Mouse (Mus musculus) embryonic facial prominence, embryonic 10.5 days (tissue): ENCODE data around the gene Ptprn2. TPM values are rescaled to one million over a fixed set of nuclear protein-coding genes. Genes with fewer than 3 reads are reported as not detected.

Experiments used
- DNase-seq: peaks from one replicate; pipeline ENCODE4 v3.0.0-alpha.2; 2017; ENCODE audit warnings: low spot score
- H3K27ac ChIP-seq: fragments of 300-500 bp; sonication (generic); replicated peaks from 2 replicates; pipeline ENCODE4 v1.5.1; 2016; ENCODE audit warnings: mild to moderate bottlenecking
- H3K27me3 ChIP-seq: fragments of 300-500 bp; sonication (generic); replicated peaks from 2 replicates; pipeline ENCODE4 v1.6.1; 2016; ENCODE audit warnings: low read depth, mild to moderate bottlenecking; ENCODE audit not compliant: poor library complexity, severe bottlenecking
- H3K36me3 ChIP-seq: fragments of 300-500 bp; sonication (generic); replicated peaks from 2 replicates; pipeline ENCODE4 v1.6.1; 2016; ENCODE audit warnings: mild to moderate bottlenecking, moderate library complexity
- H3K4me1 ChIP-seq: fragments of 300-500 bp; sonication (generic); 2 replicates; pipeline ENCODE4 v1.6.1; 2016
- H3K4me3 ChIP-seq: fragments of 300-500 bp; sonication (generic); 2 replicates; pipeline ENCODE4 v1.5.1; 2016; ENCODE audit warnings: mild to moderate bottlenecking, moderate library complexity
- H3K9me3 ChIP-seq: fragments of 300-500 bp; sonication (generic); 2 replicates; pipeline ENCODE4 v1.6.1; 2016; ENCODE audit warnings: mild to moderate bottlenecking
- WGBS: fragments of 180-500 bp; shearing (Covaris S2); methylation state at CpG from one replicate; pipeline ENCODE4 v1.1.7; 2016; 5-methylcytosine and 5-hydroxymethylcytosine counted together
- polyA plus RNA-seq: library from polyadenylated mRNA; unstranded; fragments of >200 nt; fragmentation: Nextera tagmentation; extraction: Ambion mirVana; gene quantifications from 2 replicates; pipeline ENCODE4 v1.2.1, GENCODE M21; 2016

The Ptprn2 gene
- polyA plus RNA-seq, 1 experiment from 2014 or later: 1.4 TPM

DNA sequence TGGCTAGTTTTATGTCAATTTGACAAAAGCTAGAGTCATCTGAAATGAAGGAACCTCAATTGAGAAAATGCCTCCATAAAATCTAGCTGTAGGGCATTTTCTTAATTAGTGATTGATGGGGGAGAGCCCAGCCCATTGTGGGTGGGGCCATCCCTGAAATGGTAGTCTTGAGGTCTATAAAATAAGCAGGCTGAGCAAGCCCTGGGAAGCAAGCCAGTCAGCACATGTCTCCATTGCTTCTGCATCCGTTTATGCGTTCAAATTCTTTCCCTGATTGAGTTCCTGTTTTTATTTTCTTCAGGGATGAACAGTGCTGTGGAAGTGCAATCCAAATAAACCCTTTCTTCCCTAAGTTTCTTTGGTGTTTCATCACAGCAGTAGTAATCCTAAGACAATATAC, 152.0 kb downstream of the Ptprn2 start:
- WGBS: 54% methylated on average over 2 of the region's 2 CpGs
- DNase-seq: no peak
- H3K9me3 ChIP-seq: no peaks in the 10 kb centered on the region

DNA sequence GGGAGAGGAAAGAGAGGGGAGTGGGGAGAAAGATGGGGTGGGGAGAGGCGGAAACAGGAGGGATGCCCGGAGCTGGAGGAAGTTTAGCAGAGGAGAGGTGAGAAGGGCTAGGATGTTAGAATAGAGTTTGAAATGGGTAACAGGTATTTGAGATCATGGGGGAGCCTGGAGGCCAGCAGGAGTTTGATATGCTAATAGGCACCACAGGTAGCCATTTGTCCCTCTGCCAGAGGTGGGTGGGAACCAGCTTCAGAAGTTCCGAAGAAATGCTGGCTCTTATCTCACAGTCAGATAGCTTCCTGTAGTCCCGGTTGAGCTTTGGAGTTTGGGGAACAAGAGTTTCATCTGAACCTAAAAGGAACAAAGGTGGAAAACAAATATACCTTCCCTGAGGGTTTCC, 155.4 kb downstream of the Ptprn2 start:
- 17% methylated on average over 4 of the region's 4 CpGs for WGBS
- no peak overlapping the region for H3K4me3 ChIP-seq
- no peaks in the 10 kb centered on the region for H3K9me3 ChIP-seq
- no peaks in the 10 kb centered on the region for H3K36me3 ChIP-seq
- no peak overlapping the region for H3K27ac ChIP-seq
- H3K27me3 ChIP-seq: peaks cover 10% of the 10 kb centered on the region; the same call in 1 of the 2 replicates
- DNase-seq: no peak
- 0 out of 2 replicates have a peak, but pooled peaks cover 8% of the 10 kb centered on the region for H3K4me1 ChIP-seq

More for the DNA sequence above, 152.0 kb downstream of the Ptprn2 start:
- Histone ChIP-seq H3K36me3 (no peaks in the 10 kb centered on the region), H3K27me3 (peaks cover 10% of the 10 kb centered on the region; the same call in 1 of the 2 replicates), H3K27ac (no peak overlapping the region), H3K4me1 (0 out of 2 replicates have a peak, but pooled peaks cover 8% of the 10 kb centered on the region), H3K4me3 (no peak overlapping the region)

DNA sequence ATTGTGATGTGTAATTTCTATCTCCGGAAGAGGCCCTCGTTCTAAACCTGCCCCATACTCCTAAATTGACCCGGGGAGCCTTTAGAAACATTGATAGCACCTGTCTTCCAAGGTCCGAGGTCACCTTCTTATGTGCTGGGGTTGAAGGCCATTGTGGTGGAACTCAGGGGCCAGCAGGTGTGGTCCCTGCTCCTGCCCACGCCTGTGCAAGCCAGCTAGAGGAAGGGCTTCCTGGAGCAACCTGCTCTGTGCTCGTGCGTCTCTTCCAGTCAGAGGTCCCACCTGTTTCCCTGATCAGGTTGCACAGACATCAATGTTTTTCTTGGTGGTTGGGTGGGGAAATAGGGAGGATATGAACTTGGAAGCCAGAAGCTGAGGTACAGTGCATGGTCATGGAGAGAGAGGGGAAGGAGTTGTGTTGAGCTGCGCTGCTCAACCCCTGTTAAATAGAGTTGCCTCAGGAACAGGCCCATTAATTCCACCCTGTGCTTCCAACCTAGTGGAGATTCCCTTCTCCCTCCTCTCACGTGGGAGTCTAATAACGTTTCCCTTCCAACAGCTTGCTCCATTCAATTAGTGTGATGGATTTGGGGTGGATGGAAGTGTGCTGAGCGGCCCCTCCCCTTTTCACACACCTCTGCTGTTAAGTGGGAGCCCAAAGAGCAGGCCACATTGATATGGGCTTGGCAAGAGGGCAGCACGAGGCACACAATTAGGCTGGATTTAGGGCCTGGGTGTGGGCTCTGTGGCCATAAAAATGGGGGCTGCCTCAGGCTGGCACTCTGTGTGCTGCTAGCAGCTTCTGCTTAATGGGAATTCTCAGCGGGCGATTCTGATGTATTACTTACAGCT, 156.0 kb downstream of the Ptprn2 start:
- no peak for DNase-seq
- no peak overlapping the region for H3K27ac ChIP-seq

DNA sequence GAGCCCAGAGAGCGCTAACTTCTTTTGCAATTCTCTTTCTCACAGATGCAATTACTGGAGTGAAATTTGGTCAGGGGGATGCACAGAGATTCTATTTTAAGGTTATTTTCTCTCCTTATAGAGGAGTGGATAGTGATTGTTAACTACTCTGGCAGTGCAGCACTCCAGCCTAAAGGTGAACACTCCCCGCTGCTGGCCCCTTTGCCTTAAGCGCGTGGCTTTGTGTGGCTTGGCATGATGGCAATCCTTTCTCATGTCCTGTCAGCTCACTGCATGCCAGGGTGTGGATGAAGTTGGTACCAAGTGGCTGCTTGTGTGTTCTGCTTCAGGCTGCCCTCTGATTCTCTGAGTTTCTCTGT, 156.7 kb downstream of the Ptprn2 start:
- Histone ChIP-seq H3K9me3 (no peaks in the 10 kb centered on the region), H3K4me1 (0 out of 2 replicates have a peak, but pooled peaks cover 8% of the 10 kb centered on the region), H3K27me3 (peaks cover 10% of the 10 kb centered on the region; the same call in 1 of the 2 replicates), H3K4me3 (no peak overlapping the region), H3K36me3 (no peaks in the 10 kb centered on the region), H3K27ac (no peak overlapping the region)
- no peak for DNase-seq
- WGBS: 65% methylated on average over 4 of the region's 4 CpGs

More for the DNA sequence above, 156.0 kb downstream of the Ptprn2 start:
- Histone ChIP-seq H3K9me3 (no peaks in the 10 kb centered on the region), H3K4me3 (no peak overlapping the region), H3K36me3 (no peaks in the 10 kb centered on the region), H3K27me3 (peaks cover 10% of the 10 kb centered on the region; the same call in 1 of the 2 replicates), H3K4me1 (0 out of 2 replicates have a peak, but pooled peaks cover 8% of the 10 kb centered on the region)
- WGBS: 38% methylated on average over 14 of the region's 14 CpGs

DNA sequence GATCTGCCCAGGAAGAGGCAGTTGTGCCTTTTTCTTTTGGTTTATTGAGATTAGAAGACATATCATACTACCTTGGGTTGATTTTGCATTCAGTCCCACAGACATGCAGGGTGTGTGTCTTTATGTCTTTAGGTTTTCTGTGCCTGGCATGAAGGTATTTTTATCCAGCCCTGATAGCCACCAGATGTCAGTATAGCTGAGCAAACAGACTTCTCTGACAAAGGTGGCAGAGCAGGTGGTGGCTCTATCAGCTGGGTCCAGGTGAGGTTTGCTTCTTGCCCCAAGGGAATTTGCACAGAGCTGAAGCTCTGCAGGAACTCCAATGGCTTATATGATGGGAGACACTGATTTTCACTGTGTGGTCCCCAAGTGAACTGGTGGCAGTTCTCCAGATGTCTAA, 161.3 kb downstream of the Ptprn2 start:
- Histone ChIP-seq H3K27ac (no peak overlapping the region), H3K27me3 (0 out of 2 replicates have a peak, but pooled peaks cover 2% of the 10 kb centered on the region), H3K4me3 (no peak overlapping the region), H3K4me1 (0 out of 2 replicates have a peak, but pooled peaks cover 6% of the 10 kb centered on the region), H3K36me3 (no peaks in the 10 kb centered on the region), H3K9me3 (no peaks in the 10 kb centered on the region)
- DNase-seq: no peak

DNA sequence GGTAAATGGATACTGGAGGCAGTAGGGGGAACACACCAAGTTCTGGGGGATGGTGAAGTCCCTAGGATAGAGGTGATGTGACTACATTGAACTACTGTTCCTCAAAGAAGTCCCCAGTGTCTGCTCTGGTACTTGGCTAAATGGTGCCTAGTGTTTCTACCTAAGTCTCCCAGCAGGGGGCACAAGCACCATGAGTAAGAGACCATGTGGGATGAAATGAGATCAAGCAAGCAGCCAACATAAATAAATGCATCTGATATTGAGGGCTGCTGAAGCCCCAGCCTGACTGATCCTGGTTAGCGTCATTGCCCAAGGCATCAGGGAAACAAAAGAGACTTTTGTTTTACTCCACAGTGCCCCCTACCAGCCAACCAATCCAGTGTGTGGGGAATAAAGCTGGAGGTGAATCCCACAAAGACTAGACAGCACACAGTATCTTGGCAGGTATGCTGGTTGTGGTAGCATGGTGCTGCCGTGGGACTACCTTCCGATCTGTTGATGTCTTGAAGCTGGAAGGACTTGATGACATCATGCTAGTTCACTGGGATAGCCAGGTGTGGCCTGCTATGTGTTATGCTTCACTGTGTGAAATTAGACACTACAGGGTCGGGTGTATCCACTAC, 163.2 kb downstream of the Ptprn2 start:
- Histone ChIP-seq H3K36me3 (no peaks in the 10 kb centered on the region), H3K27me3 (no peaks in the 10 kb centered on the region), H3K9me3 (no peaks in the 10 kb centered on the region), H3K4me1 (no peaks in the 10 kb centered on the region), H3K27ac (no peak overlapping the region), H3K4me3 (no peak overlapping the region)
- 72% methylated on average over 4 of the region's 4 CpGs for WGBS
- DNase-seq: peak; percentile 55

DNA sequence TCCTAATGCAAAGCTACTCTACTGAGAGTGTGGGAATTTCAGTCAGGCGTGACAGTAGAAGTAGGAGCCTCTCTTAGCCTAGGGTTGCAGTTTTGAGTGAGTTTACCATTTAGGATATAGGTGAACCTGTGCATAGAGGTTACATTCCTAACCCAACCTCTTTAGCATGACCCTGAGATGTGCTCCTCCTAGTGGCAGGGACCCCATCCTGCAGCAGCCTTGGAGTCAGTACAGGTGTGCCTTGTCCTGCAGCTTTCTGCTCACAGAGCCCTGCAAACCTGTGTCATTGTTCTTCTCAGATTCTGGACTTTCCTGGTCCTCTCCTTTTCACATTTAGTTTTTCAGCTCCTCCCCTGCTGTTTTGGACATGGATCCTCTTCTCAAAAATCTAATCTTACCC, 168.2 kb downstream of the Ptprn2 start:
- no peak overlapping the region for H3K4me3 ChIP-seq
- H3K36me3 ChIP-seq: no peaks in the 10 kb centered on the region
- H3K9me3 ChIP-seq: no peaks in the 10 kb centered on the region
- H3K27ac ChIP-seq: no peak overlapping the region
- WGBS: 74% methylated on average over 1 of the region's 1 CpGs
- no peaks in the 10 kb centered on the region for H3K27me3 ChIP-seq
- DNase-seq: no peak
- H3K4me1 ChIP-seq: no peaks in the 10 kb centered on the region

DNA sequence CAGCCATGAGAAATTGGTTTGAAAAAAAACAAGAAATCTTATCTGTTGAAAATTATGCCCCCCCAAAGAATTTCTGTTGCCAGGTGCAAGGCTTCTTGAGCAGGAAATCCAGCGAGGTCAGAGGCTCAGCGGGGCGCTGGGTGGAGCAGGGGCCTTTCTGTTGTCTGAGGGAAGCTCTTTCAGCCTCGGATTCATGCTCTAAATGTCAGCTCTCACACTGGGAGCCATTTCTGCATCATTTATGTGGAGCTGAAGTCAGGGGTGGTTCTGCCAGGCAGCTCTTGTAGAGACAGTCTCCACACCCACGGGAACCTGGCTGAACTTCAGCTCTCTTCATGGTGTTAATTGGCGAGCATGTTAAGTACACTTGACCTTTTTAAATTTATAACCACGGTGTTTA, 174.6 kb downstream of the Ptprn2 start:
- WGBS: 17% methylated on average over 7 of the region's 7 CpGs
- Histone ChIP-seq H3K9me3 (no peaks in the 10 kb centered on the region), H3K27me3 (no peaks in the 10 kb centered on the region), H3K4me3 (no peak overlapping the region), H3K36me3 (no peaks in the 10 kb centered on the region), H3K4me1 (peaks cover 10% of the 10 kb centered on the region; the same call in 1 of the 2 replicates), H3K27ac (no peak overlapping the region)
- DNase-seq: no peak

DNA sequence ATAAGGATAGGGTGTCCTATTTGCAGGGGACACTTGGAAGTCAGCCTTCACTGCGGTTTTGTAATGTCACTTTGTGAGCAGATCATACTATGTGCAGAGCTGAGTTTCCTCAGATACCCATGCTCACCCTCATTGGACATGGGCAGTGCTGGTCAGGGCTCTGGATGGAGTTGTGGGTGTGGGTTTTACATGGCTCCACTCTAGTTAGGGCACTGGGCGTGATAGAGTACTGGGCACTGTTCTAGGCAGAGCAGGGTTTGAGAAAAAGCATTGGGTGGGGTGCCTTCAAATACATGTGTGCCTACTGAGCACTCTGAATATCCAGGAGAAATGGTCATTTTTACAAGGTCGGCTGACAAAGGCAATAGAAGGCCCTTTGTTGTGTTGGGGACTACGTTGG, 175.5 kb downstream of the Ptprn2 start:
- 80% methylated on average over 4 of the region's 4 CpGs for WGBS
- no peak overlapping the region for H3K4me3 ChIP-seq
- peaks cover 10% of the 10 kb centered on the region; the same call in 1 of the 2 replicates for H3K4me1 ChIP-seq
- H3K27ac ChIP-seq: no peak overlapping the region
- H3K9me3 ChIP-seq: no peaks in the 10 kb centered on the region
- H3K27me3 ChIP-seq: no peaks in the 10 kb centered on the region
- DNase-seq: no peak
- H3K36me3 ChIP-seq: no peaks in the 10 kb centered on the region

DNA sequence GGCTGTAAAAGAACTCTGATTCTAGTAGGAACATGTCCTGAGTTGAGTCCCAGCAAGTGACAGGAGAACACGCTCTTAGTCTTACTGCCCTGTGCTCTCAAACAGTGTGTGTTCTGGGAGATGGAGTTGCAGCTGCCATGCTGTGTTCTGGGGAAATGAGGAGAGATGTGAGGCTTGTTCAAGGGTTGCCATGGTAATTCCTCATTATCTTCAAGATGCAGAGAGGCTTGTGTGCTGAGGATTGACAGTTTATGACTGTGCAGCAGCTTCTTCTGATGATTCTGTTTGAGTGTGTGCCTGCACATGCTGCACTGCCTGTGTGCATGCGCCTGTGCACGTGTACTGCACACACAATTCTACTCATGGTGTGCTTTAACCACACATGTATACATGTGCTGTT, 192.2 kb downstream of the Ptprn2 start:
- no peaks in the 10 kb centered on the region for H3K9me3 ChIP-seq
- H3K4me3 ChIP-seq: no peak overlapping the region
- no peak for DNase-seq
- no peak overlapping the region for H3K27ac ChIP-seq
- no peaks in the 10 kb centered on the region for H3K27me3 ChIP-seq
- WGBS: 76% methylated on average over 3 of the region's 3 CpGs
- no peaks in the 10 kb centered on the region for H3K36me3 ChIP-seq
- H3K4me1 ChIP-seq: 0 out of 2 replicates have a peak, but pooled peaks cover 5% of the 10 kb centered on the region

DNA sequence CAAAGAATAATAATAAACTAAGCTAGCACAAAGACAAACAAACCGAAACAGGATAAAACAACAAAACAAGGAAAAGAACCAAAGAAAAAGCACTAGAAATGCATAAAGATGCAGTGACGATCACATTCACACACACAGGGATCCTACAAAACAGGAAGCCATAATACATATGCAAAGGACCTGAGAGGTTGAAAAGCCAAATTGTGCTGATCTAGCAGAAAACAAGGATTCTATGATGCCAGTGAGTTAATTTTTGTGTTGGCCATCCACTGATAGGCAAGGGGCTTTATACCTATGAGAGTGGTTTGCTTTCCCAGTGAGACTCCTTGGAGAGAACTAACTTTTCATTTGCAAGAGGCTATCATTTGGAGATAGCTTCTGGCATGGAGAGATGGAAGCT, 204.3 kb downstream of the Ptprn2 start:
- H3K36me3 ChIP-seq: no peaks in the 10 kb centered on the region
- no peak overlapping the region for H3K4me3 ChIP-seq
- H3K4me1 ChIP-seq: no peaks in the 10 kb centered on the region
- H3K27ac ChIP-seq: no peak overlapping the region
- no peaks in the 10 kb centered on the region for H3K27me3 ChIP-seq
- no peaks in the 10 kb centered on the region for H3K9me3 ChIP-seq
- WGBS: 90% methylated on average over 2 of the region's 2 CpGs
- DNase-seq: no peak

DNA sequence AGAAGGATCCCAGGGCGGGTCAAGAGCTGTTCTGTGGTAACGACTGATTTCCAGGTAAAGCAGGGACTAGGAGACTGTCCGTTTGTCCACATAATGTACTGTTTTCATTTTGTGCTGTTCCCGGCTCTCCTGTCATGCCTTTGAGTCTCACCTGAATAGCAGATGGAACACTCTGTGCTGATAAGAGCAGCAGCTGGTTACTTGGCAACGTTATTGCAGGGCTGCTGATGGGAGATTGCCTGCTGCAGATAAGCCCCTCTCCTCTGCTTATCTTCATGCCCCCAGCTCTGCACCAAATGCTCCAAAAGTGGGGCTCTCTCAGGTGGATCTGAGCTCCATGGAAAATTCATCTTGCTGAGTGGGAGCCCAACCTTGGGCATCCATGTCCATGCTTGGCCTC, 224.0 kb downstream of the Ptprn2 start:
- H3K36me3 ChIP-seq: no peaks in the 10 kb centered on the region
- no peak overlapping the region for H3K27ac ChIP-seq
- WGBS: 74% methylated on average over 5 of the region's 5 CpGs
- no peaks in the 10 kb centered on the region for H3K4me1 ChIP-seq
- DNase-seq: no peak
- no peak overlapping the region for H3K4me3 ChIP-seq
- H3K9me3 ChIP-seq: no peaks in the 10 kb centered on the region
- H3K27me3 ChIP-seq: no peaks in the 10 kb centered on the region

DNA sequence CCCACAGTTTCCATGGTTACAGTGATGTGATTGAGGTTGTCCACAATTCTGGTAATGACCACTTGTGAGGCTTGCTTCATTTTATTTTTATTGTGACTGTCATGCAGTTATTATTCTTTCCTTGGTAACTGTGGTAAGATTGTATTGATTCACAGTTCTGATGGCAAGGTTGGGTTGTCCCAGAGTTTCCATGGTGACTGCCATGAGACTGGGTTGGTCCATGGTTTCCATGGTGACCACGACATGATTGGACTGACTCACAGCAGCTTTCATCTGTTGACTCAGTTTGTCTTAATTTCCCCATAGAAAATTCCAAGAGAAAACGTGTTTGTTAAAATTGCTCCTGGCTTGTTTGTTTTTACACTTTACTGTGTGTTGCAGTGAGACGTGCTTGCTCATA, 225.2 kb downstream of the Ptprn2 start:
- WGBS: 80% methylated on average over 3 of the region's 3 CpGs
- Histone ChIP-seq H3K27ac (no peak overlapping the region), H3K4me1 (no peaks in the 10 kb centered on the region), H3K4me3 (no peak overlapping the region), H3K36me3 (no peaks in the 10 kb centered on the region), H3K9me3 (no peaks in the 10 kb centered on the region), H3K27me3 (no peaks in the 10 kb centered on the region)
- no peak for DNase-seq
